Mouse (Mus musculus): ENCODE results near the gene Zfp704. TPM values are rescaled to one million over a fixed set of nuclear protein-coding genes. Genes with fewer than 3 reads are reported as not detected.
"Not testable (repeated sequence)": the region's sequence is repeated elsewhere in the genome, so short reads cannot be mapped to it uniquely, and the experiment has no call there.

Gene Zfp704
- polyA plus RNA-seq, 1 experiment from 2014 or later, result 9.2 TPM

- no peak overlapping the region for H3K4me2 ChIP-seq (ENCODE audit: low read length)
- H3K36me3 ChIP-seq (ENCODE audit: control insufficient read depth, insufficient read depth, low read length), result no peaks in the 10 kb centered on the region
- no peaks in the 10 kb centered on the region for H3K27me3 ChIP-seq (ENCODE audit: control insufficient read depth, insufficient read depth, low read length)
- no peak for ATAC-seq (ENCODE audit: insufficient number of reproducible peaks, insufficient read depth, low FRiP score, low read depth)
- H3K27ac ChIP-seq (replicated peaks in 1 of 2; ENCODE audit: control insufficient read depth in 1 of 2, insufficient read depth in 1 of 2, low read depth in 2 of 2, low read length in 2 of 2), result no peak overlapping the region
- H3K9me3 ChIP-seq (ENCODE audit: control insufficient read depth, low read length), result no peaks in the 10 kb centered on the region
- H3K9ac ChIP-seq (ENCODE audit: low read length), result no peak overlapping the region
- peaks cover 24 to 48% of the 10 kb centered on the region in 2 experiments for H3K4me1 ChIP-seq (ENCODE audit: control insufficient read depth in 2 of 2, insufficient read depth in 2 of 2, low read length in 2 of 2)
- H3K4me3 ChIP-seq (ENCODE audit: control insufficient read depth in 1 of 2, insufficient read depth in 1 of 2, low read depth in 1 of 2, low read length in 2 of 2), result no peak overlapping the region
- 86% methylated on average over 3 of the region's 3 CpGs for WGBS
Measured at GRCm38 (mm10) chr3:9580102-9580501, 29.8 kb downstream of the Zfp704 start.

DNA sequence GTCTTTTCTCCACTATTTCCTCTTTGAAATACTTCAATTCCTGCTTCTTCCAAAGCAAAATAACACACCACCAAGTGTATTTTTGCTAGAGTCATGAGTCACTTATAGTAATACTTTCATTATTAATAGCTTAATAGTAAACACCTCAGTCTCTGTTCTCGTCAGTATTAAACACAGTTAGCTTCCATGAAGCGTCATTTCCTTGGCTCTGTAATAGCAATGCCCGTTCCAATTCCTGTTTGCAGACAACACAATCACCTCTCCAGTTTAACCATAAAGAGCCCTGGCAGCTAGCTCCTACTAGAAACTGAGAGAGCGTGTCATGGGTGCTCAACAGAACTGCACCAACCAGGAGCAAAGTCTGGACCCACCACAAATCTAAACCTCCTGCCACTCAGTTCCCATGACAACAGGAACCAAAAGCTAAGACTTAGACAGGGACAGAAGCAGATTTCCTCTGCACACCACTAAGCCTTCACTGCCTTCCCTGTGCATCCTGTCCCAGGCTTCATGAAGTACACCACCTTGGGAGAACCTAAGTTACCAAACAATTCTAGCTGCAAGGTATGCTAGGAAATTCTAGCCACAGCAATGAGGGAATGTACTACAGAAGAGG lies 30.7 kb downstream of the Zfp704 start:
- Histone ChIP-seq H3K9ac (ENCODE audit: low read length) (no peak overlapping the region), H3K36me3 (ENCODE audit: control insufficient read depth, insufficient read depth, low read length) (no peaks in the 10 kb centered on the region), H3K9me3 (ENCODE audit: control insufficient read depth, low read length) (no peaks in the 10 kb centered on the region), H3K4me3 (ENCODE audit: control insufficient read depth in 1 of 2, insufficient read depth in 1 of 2, low read depth in 1 of 2, low read length in 2 of 2) (no peak overlapping the region), H3K4me2 (ENCODE audit: low read length) (no peak overlapping the region), H3K27me3 (ENCODE audit: control insufficient read depth, insufficient read depth, low read length) (no peaks in the 10 kb centered on the region), H3K27ac (replicated peaks in 1 of 2; ENCODE audit: control insufficient read depth in 1 of 2, insufficient read depth in 1 of 2, low read depth in 2 of 2, low read length in 2 of 2) (no peak overlapping the region), H3K4me1 (ENCODE audit: control insufficient read depth in 2 of 2, insufficient read depth in 2 of 2, low read length in 2 of 2) (peaks cover 33 to 55% of the 10 kb centered on the region in 2 experiments)
- ATAC-seq (ENCODE audit: insufficient number of reproducible peaks, insufficient read depth, low FRiP score, low read depth), result no peak
- WGBS, result 56% methylated on average over 4 of the region's 4 CpGs

GRCm38 (mm10) chr3:9576872-9577271 lies 33.0 kb downstream of the Zfp704 start:
- WGBS, result 89% methylated on average over 4 of the region's 4 CpGs
- H3K27ac ChIP-seq (replicated peaks in 1 of 2; ENCODE audit: control insufficient read depth in 1 of 2, insufficient read depth in 1 of 2, low read depth in 2 of 2, low read length in 2 of 2), result no peak overlapping the region
- peaks cover 33 to 55% of the 10 kb centered on the region in 2 experiments for H3K4me1 ChIP-seq (ENCODE audit: control insufficient read depth in 2 of 2, insufficient read depth in 2 of 2, low read length in 2 of 2)

GRCm38 (mm10) chr3:9574305-9574704 lies 35.6 kb downstream of the Zfp704 start:
- H3K27me3 ChIP-seq (ENCODE audit: control insufficient read depth, insufficient read depth, low read length), result no peaks in the 10 kb centered on the region
- H3K4me3 ChIP-seq (ENCODE audit: control insufficient read depth in 1 of 2, insufficient read depth in 1 of 2, low read depth in 1 of 2, low read length in 2 of 2), result no peak overlapping the region
- WGBS, result 53% methylated on average over 8 of the region's 8 CpGs
- H3K4me1 ChIP-seq (ENCODE audit: control insufficient read depth in 2 of 2, insufficient read depth in 2 of 2, low read length in 2 of 2), result peaks cover 22 to 37% of the 10 kb centered on the region in 2 experiments
- no peak overlapping the region for H3K27ac ChIP-seq (replicated peaks in 1 of 2; ENCODE audit: control insufficient read depth in 1 of 2, insufficient read depth in 1 of 2, low read depth in 2 of 2, low read length in 2 of 2)
- no peak overlapping the region for H3K9ac ChIP-seq (ENCODE audit: low read length)
- H3K9me3 ChIP-seq (ENCODE audit: control insufficient read depth, low read length), result no peaks in the 10 kb centered on the region
- no peaks in the 10 kb centered on the region for H3K36me3 ChIP-seq (ENCODE audit: control insufficient read depth, insufficient read depth, low read length)
- H3K4me2 ChIP-seq (ENCODE audit: low read length), result no peak overlapping the region
- no peak for ATAC-seq (ENCODE audit: insufficient number of reproducible peaks, insufficient read depth, low FRiP score, low read depth)

More at GRCm38 (mm10) chr3:9576872-9577271, 33.0 kb downstream of the Zfp704 start:
- Histone ChIP-seq H3K9me3 (ENCODE audit: control insufficient read depth, low read length) (no peaks in the 10 kb centered on the region), H3K9ac (ENCODE audit: low read length) (no peak overlapping the region), H3K4me3 (ENCODE audit: control insufficient read depth in 1 of 2, insufficient read depth in 1 of 2, low read depth in 1 of 2, low read length in 2 of 2) (no peak overlapping the region), H3K4me2 (ENCODE audit: low read length) (no peak overlapping the region), H3K27me3 (ENCODE audit: control insufficient read depth, insufficient read depth, low read length) (no peaks in the 10 kb centered on the region), H3K36me3 (ENCODE audit: control insufficient read depth, insufficient read depth, low read length) (no peaks in the 10 kb centered on the region)
- ATAC-seq (ENCODE audit: insufficient number of reproducible peaks, insufficient read depth, low FRiP score, low read depth), result no peak

- Histone ChIP-seq H3K4me3 (ENCODE audit: control insufficient read depth in 1 of 2, insufficient read depth in 1 of 2, low read depth in 1 of 2, low read length in 2 of 2) (no peak overlapping the region), H3K4me1 (ENCODE audit: control insufficient read depth in 2 of 2, insufficient read depth in 2 of 2, low read length in 2 of 2) (peaks cover 18 to 36% of the 10 kb centered on the region in 2 experiments), H3K4me2 (ENCODE audit: low read length) (no peak overlapping the region), H3K36me3 (ENCODE audit: control insufficient read depth, insufficient read depth, low read length) (no peaks in the 10 kb centered on the region), H3K27ac (replicated peaks in 1 of 2; ENCODE audit: control insufficient read depth in 1 of 2, insufficient read depth in 1 of 2, low read depth in 2 of 2, low read length in 2 of 2) (no peak overlapping the region), H3K9ac (ENCODE audit: low read length) (no peak overlapping the region), H3K9me3 (ENCODE audit: control insufficient read depth, low read length) (no peaks in the 10 kb centered on the region), H3K27me3 (ENCODE audit: control insufficient read depth, insufficient read depth, low read length) (no peaks in the 10 kb centered on the region)
- 21% methylated on average over 6 of the region's 6 CpGs for WGBS
- no peak; the same call in 1 of the 2 replicates for ATAC-seq (ENCODE audit: insufficient number of reproducible peaks, insufficient read depth, low FRiP score, low read depth)
Measured at GRCm38 (mm10) chr3:9573581-9573980, 36.3 kb downstream of the Zfp704 start.

- Histone ChIP-seq H3K9me3 (ENCODE audit: control insufficient read depth, low read length) (no peaks in the 10 kb centered on the region), H3K4me1 (ENCODE audit: control insufficient read depth in 2 of 2, insufficient read depth in 2 of 2, low read length in 2 of 2) (peaks cover 16 to 30% of the 10 kb centered on the region in 2 experiments), H3K27me3 (ENCODE audit: control insufficient read depth, insufficient read depth, low read length) (no peaks in the 10 kb centered on the region), H3K4me3 (ENCODE audit: control insufficient read depth in 1 of 2, insufficient read depth in 1 of 2, low read depth in 1 of 2, low read length in 2 of 2) (no peak overlapping the region), H3K27ac (replicated peaks in 1 of 2; ENCODE audit: control insufficient read depth in 1 of 2, insufficient read depth in 1 of 2, low read depth in 2 of 2, low read length in 2 of 2) (no peak overlapping the region), H3K9ac (ENCODE audit: low read length) (no peak overlapping the region), H3K4me2 (ENCODE audit: low read length) (no peak overlapping the region), H3K36me3 (ENCODE audit: control insufficient read depth, insufficient read depth, low read length) (no peaks in the 10 kb centered on the region)
- WGBS, result 70% methylated on average over 8 of the region's 8 CpGs
- ATAC-seq (ENCODE audit: insufficient number of reproducible peaks, insufficient read depth, low FRiP score, low read depth), result no peak
Measured at GRCm38 (mm10) chr3:9572261-9572660, 37.6 kb downstream of the Zfp704 start.

DNA sequence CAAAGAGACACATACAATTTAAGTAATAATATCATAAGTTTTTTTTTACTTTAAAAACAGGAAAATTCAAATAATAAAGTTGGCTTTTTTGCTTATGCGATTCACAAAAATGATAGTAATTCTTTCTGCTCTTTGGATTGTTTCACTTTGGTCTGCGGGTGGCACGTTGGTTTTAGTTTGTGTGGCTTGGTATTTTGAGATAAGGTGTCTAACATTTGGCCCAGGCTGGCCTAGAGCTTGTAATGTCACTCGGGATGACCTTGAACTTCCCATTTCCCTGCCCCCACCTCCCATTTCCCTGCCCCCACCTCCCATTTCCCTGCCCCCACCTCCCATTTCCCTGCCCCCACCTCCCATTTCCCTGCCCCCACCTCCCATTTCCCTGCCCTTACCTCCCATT lies 39.1 kb downstream of the Zfp704 start:
- H3K27me3 ChIP-seq (ENCODE audit: control insufficient read depth, insufficient read depth, low read length), result no peaks in the 10 kb centered on the region
- H3K4me2 ChIP-seq (ENCODE audit: low read length), result no peak overlapping the region
- no peak overlapping the region for H3K4me3 ChIP-seq (ENCODE audit: control insufficient read depth in 1 of 2, insufficient read depth in 1 of 2, low read depth in 1 of 2, low read length in 2 of 2)
- H3K9me3 ChIP-seq (ENCODE audit: control insufficient read depth, low read length), result no peaks in the 10 kb centered on the region
- no peak overlapping the region for H3K27ac ChIP-seq (replicated peaks in 1 of 2; ENCODE audit: control insufficient read depth in 1 of 2, insufficient read depth in 1 of 2, low read depth in 2 of 2, low read length in 2 of 2)
- WGBS, result 67% methylated on average over 4 of the region's 4 CpGs
- no peaks in the 10 kb centered on the region for H3K36me3 ChIP-seq (ENCODE audit: control insufficient read depth, insufficient read depth, low read length)
- H3K4me1 ChIP-seq (ENCODE audit: control insufficient read depth in 2 of 2, insufficient read depth in 2 of 2, low read length in 2 of 2), result peaks cover 16 to 30% of the 10 kb centered on the region in 2 experiments
- no peak for ATAC-seq (ENCODE audit: insufficient number of reproducible peaks, insufficient read depth, low FRiP score, low read depth)
- no peak overlapping the region for H3K9ac ChIP-seq (ENCODE audit: low read length)

DNA sequence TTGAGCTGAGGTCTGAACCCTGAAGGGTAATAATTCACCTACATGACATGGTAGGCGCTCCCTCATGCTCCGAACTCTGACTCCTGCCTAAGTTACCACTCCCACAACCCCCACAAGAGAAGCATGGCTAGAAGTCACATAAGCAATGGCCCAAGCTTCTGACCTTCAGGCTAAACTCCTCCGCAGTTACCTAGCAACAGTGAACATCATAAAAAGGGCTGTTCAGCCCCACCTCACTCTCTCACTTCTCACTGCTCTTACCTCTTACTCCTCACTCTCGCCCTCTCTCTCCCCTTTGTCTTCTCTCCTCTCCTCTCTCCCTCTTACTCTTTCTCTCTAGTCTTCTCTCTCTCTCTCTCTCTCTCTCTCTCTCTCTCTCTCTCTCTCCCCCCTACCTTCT lies 40.2 kb downstream of the Zfp704 start:
- H3K27me3 ChIP-seq (ENCODE audit: control insufficient read depth, insufficient read depth, low read length); H3K4me3 ChIP-seq (ENCODE audit: control insufficient read depth in 1 of 2, insufficient read depth in 1 of 2, low read depth in 1 of 2, low read length in 2 of 2); H3K27ac ChIP-seq (replicated peaks in 1 of 2; ENCODE audit: control insufficient read depth in 1 of 2, insufficient read depth in 1 of 2, low read depth in 2 of 2, low read length in 2 of 2); H3K4me2 ChIP-seq (ENCODE audit: low read length); H3K9ac ChIP-seq (ENCODE audit: low read length); H3K9me3 ChIP-seq (ENCODE audit: control insufficient read depth, low read length); H3K36me3 ChIP-seq (ENCODE audit: control insufficient read depth, insufficient read depth, low read length); ATAC-seq (ENCODE audit: insufficient number of reproducible peaks, insufficient read depth, low FRiP score, low read depth): not testable (repeated sequence)
- WGBS, result 90% methylated on average over 4 of the region's 4 CpGs
- peaks cover 11 to 26% of the 10 kb centered on the region in 2 experiments for H3K4me1 ChIP-seq (ENCODE audit: control insufficient read depth in 2 of 2, insufficient read depth in 2 of 2, low read length in 2 of 2)

All from heart, embryonic 14.5 days (tissue).